Mouse (Mus musculus) hindbrain, embryonic 13.5 days (tissue): Measurements from ENCODE around the gene Pgm2l1. TPM values are rescaled to one million over a fixed set of nuclear protein-coding genes. Genes with fewer than 3 reads are reported as not detected.

Experiments used
- ATAC-seq: fragments of 200-750 bp; cut with Nextera tagmentation; 2 replicates; pipeline ENCODE4 v1.8.0; 2017; ENCODE audit warnings: moderate TSS enrichment; ENCODE audit not compliant: low FRiP score
- H3K27ac ChIP-seq: fragments of 300-500 bp; sonication (generic); 2 replicates; pipeline ENCODE4 v1.5.1; 2015; ENCODE audit warnings: inconsistent platforms, mild to moderate bottlenecking, moderate library complexity
- H3K27me3 ChIP-seq: fragments of 300-500 bp; sonication (generic); 2 replicates; pipeline ENCODE4 v1.6.1; 2015; ENCODE audit warnings: mild to moderate bottlenecking, inconsistent platforms
- H3K36me3 ChIP-seq: fragments of 300-500 bp; sonication (generic); 2 replicates; pipeline ENCODE4 v1.6.1; 2015; ENCODE audit warnings: mild to moderate bottlenecking, inconsistent platforms
- H3K4me1 ChIP-seq: fragments of 300-500 bp; sonication (generic); replicated peaks from 2 replicates; pipeline ENCODE4 v1.6.1; 2015; ENCODE audit warnings: inconsistent platforms
- H3K4me2 ChIP-seq: fragments of 300-500 bp; sonication (generic); 2 replicates; pipeline ENCODE4 v1.6.1; 2015; ENCODE audit warnings: inconsistent platforms, mild to moderate bottlenecking, moderate library complexity
- H3K4me3 ChIP-seq: fragments of 300-500 bp; sonication (generic); 2 replicates; pipeline ENCODE4 v1.5.1; 2015; ENCODE audit warnings: mild to moderate bottlenecking, inconsistent platforms
- H3K9ac ChIP-seq: fragments of 300-500 bp; sonication (generic); 2 replicates; pipeline ENCODE4 v1.6.1; 2015; ENCODE audit warnings: mild to moderate bottlenecking, inconsistent platforms
- H3K9me3 ChIP-seq: fragments of 300-500 bp; sonication (generic); 2 replicates; pipeline ENCODE4 v1.6.1; 2016; ENCODE audit warnings: inconsistent platforms
- WGBS: fragments of 180-500 bp; shearing (Covaris S2); methylation state at CpG from one replicate; pipeline ENCODE4 v1.1.7; 2015; 5-methylcytosine and 5-hydroxymethylcytosine counted together
- polyA plus RNA-seq: library from polyadenylated mRNA; unstranded; fragments of >200 nt; fragmentation: Nextera tagmentation; extraction: Ambion mirVana; gene quantifications from 2 replicates; pipeline ENCODE4 v1.2.1, GENCODE M21; 2015

Pgm2l1 gene
- polyA plus RNA-seq, 1 experiment from 2014 or later: 21.0 TPM

- Histone ChIP-seq H3K4me2 (no peak overlapping the region), H3K4me3 (no peak overlapping the region), H3K9me3 (no peaks in the 10 kb centered on the region), H3K4me1 (peaks cover 8% of the 10 kb centered on the region; the same call in 1 of the 2 replicates), H3K27ac (no peak overlapping the region), H3K36me3 (peaks cover under 1% of the 10 kb centered on the region; the same call in 1 of the 2 replicates), H3K9ac (no peak overlapping the region), H3K27me3 (peaks cover 5% of the 10 kb centered on the region; the same call in 1 of the 2 replicates)
- WGBS: 0% methylated on average over 1 of the region's 1 CpGs
- ATAC-seq: no peak
These were observed 52.6 kb downstream of the Pgm2l1 start for GRCm38 (mm10) chr7:100279803-100280202.

GRCm38 (mm10) chr7:100281596-100281995, 54.4 kb downstream of the Pgm2l1 start:
- peaks cover 20% of the 10 kb centered on the region for H3K4me1 ChIP-seq

GRCm38 (mm10) chr7:100283298-100283697, 56.1 kb downstream of the Pgm2l1 start:
- H3K4me2 ChIP-seq: no peak overlapping the region
- H3K27me3 ChIP-seq: peaks cover 21% of the 10 kb centered on the region
- no peak overlapping the region for H3K27ac ChIP-seq
- H3K36me3 ChIP-seq: no peaks in the 10 kb centered on the region
- H3K4me3 ChIP-seq: no peak overlapping the region
- no peak for ATAC-seq
- no peak overlapping the region for H3K9ac ChIP-seq
- WGBS: 23% methylated on average over 3 of the region's 3 CpGs
- H3K4me1 ChIP-seq: peaks cover 27% of the 10 kb centered on the region
- H3K9me3 ChIP-seq: no peaks in the 10 kb centered on the region

More at GRCm38 (mm10) chr7:100281596-100281995, 54.4 kb downstream of the Pgm2l1 start:
- Histone ChIP-seq H3K27ac (no peak overlapping the region), H3K27me3 (peaks cover 19% of the 10 kb centered on the region), H3K9ac (no peak overlapping the region), H3K36me3 (no peaks in the 10 kb centered on the region), H3K9me3 (no peaks in the 10 kb centered on the region), H3K4me2 (no peak overlapping the region), H3K4me3 (no peak overlapping the region)
- WGBS: 38% methylated on average over 3 of the region's 3 CpGs
- ATAC-seq: no peak

- H3K4me1 ChIP-seq: peaks cover 34% of the 10 kb centered on the region
- under 1% methylated on average over 46 of the region's 53 CpGs for WGBS
These were observed 58.2 kb downstream of the Pgm2l1 start, which contains the start of gene P4ha3 for GRCm38 (mm10) chr7:100285383-100285782. P4ha3 (plus strand) TSS chr7:100285520.

GRCm38 (mm10) chr7:100287748-100288578, 60.8 kb downstream of the Pgm2l1 start:
- WGBS: 20% methylated on average over 7 of the region's 7 CpGs
- Histone ChIP-seq H3K4me3 (no peak overlapping the region), H3K9me3 (no peaks in the 10 kb centered on the region), H3K4me1 (peaks cover 30% of the 10 kb centered on the region), H3K9ac (no peak overlapping the region), H3K27ac (peak overlapping the region; percentile 81), H3K36me3 (no peaks in the 10 kb centered on the region), H3K27me3 (peaks cover 22% of the 10 kb centered on the region), H3K4me2 (peak overlapping the region; percentile 23)
- peak; percentile 67; the same call in 1 of the 2 replicates for ATAC-seq

More at GRCm38 (mm10) chr7:100285383-100285782, 58.2 kb downstream of the Pgm2l1 start, which contains the start of gene P4ha3:
- Histone ChIP-seq H3K27me3 (peaks cover 22% of the 10 kb centered on the region), H3K9me3 (no peaks in the 10 kb centered on the region), H3K4me3 (peak within 1 kb of the TSS; percentile 58), H3K36me3 (no peaks in the 10 kb centered on the region), H3K4me2 (peak within 1 kb of the TSS; percentile 92), H3K9ac (peak within 1 kb of the TSS; percentile 81), H3K27ac (peak within 1 kb of the TSS; percentile 64)
- peak; percentile 62 for ATAC-seq

- Histone ChIP-seq H3K9ac (no peak overlapping the region), H3K36me3 (no peaks in the 10 kb centered on the region), H3K4me3 (no peak overlapping the region), H3K9me3 (no peaks in the 10 kb centered on the region), H3K27me3 (peaks cover 22% of the 10 kb centered on the region), H3K4me2 (peak overlapping the region; percentile 23), H3K27ac (peak overlapping the region; percentile 81), H3K4me1 (peaks cover 26% of the 10 kb centered on the region)
- 44% methylated on average over 11 of the region's 11 CpGs for WGBS
- ATAC-seq: 0 out of 2 replicates have a peak, but pooled peaks have one; percentile 34
These were observed 61.4 kb downstream of the Pgm2l1 start for GRCm38 (mm10) chr7:100288622-100289021.

- Histone ChIP-seq H3K36me3 (no peaks in the 10 kb centered on the region), H3K4me3 (no peak overlapping the region), H3K9ac (no peak overlapping the region), H3K4me1 (peaks cover 9% of the 10 kb centered on the region), H3K27ac (no peak overlapping the region), H3K9me3 (no peaks in the 10 kb centered on the region), H3K27me3 (no peaks in the 10 kb centered on the region), H3K4me2 (no peak overlapping the region)
- ATAC-seq: no peak
- 83% methylated on average over 8 of the region's 8 CpGs for WGBS
These were observed 66.4 kb downstream of the Pgm2l1 start for GRCm38 (mm10) chr7:100293546-100293945.

GRCm38 (mm10) chr7:100295745-100296144, 68.6 kb downstream of the Pgm2l1 start:
- Histone ChIP-seq H3K9ac (no peak overlapping the region), H3K27me3 (no peaks in the 10 kb centered on the region), H3K4me3 (no peak overlapping the region), H3K4me2 (no peak overlapping the region), H3K4me1 (peaks cover 4% of the 10 kb centered on the region), H3K9me3 (no peaks in the 10 kb centered on the region), H3K27ac (no peak overlapping the region), H3K36me3 (no peaks in the 10 kb centered on the region)
- WGBS: 85% methylated on average over 2 of the region's 2 CpGs
- no peak for ATAC-seq

- no peak for ATAC-seq
- Histone ChIP-seq H3K9ac (no peak overlapping the region), H3K4me3 (no peak overlapping the region), H3K4me1 (peaks cover 8% of the 10 kb centered on the region), H3K9me3 (no peaks in the 10 kb centered on the region), H3K4me2 (no peak overlapping the region), H3K36me3 (no peaks in the 10 kb centered on the region), H3K27ac (no peak overlapping the region), H3K27me3 (no peaks in the 10 kb centered on the region)
- 82% methylated on average over 6 of the region's 6 CpGs for WGBS
These were observed 69.5 kb downstream of the Pgm2l1 start for GRCm38 (mm10) chr7:100296699-100297098.

- Histone ChIP-seq H3K27ac (no peak overlapping the region), H3K4me2 (no peak overlapping the region), H3K9ac (no peak overlapping the region), H3K36me3 (no peaks in the 10 kb centered on the region), H3K4me1 (peaks cover 8% of the 10 kb centered on the region), H3K9me3 (no peaks in the 10 kb centered on the region), H3K27me3 (no peaks in the 10 kb centered on the region), H3K4me3 (no peak overlapping the region)
- 77% methylated on average over 14 of the region's 14 CpGs for WGBS
- no peak for ATAC-seq
These were observed 71.8 kb downstream of the Pgm2l1 start for GRCm38 (mm10) chr7:100298861-100299510.

- 78% methylated on average over 3 of the region's 3 CpGs for WGBS
- no peak overlapping the region for H3K9ac ChIP-seq
- H3K4me2 ChIP-seq: no peak overlapping the region
- no peaks in the 10 kb centered on the region for H3K27me3 ChIP-seq
- no peak overlapping the region for H3K4me3 ChIP-seq
- H3K27ac ChIP-seq: no peak overlapping the region
- no peaks in the 10 kb centered on the region for H3K9me3 ChIP-seq
- no peak for ATAC-seq
- H3K36me3 ChIP-seq: no peaks in the 10 kb centered on the region
- peaks cover 8% of the 10 kb centered on the region for H3K4me1 ChIP-seq
These were observed 74.2 kb downstream of the Pgm2l1 start for GRCm38 (mm10) chr7:100301390-100301789.

- no peaks in the 10 kb centered on the region for H3K36me3 ChIP-seq
- H3K4me1 ChIP-seq: peaks cover 4% of the 10 kb centered on the region
- no peaks in the 10 kb centered on the region for H3K9me3 ChIP-seq
- no peaks in the 10 kb centered on the region for H3K27me3 ChIP-seq
- no peak overlapping the region for H3K4me3 ChIP-seq
- ATAC-seq: no peak
- 0 out of 2 replicates have a peak overlapping the region, but pooled peaks have one; percentile 36 for H3K27ac ChIP-seq
- H3K4me2 ChIP-seq: no peak overlapping the region
- 73% methylated on average over 4 of the region's 4 CpGs for WGBS
- no peak overlapping the region for H3K9ac ChIP-seq
These were observed 75.1 kb downstream of the Pgm2l1 start for GRCm38 (mm10) chr7:100302316-100302715.
